Mouse (Mus musculus) cerebral cortex, adult 2 months (tissue): ENCODE data around the gene Psmc3ip.

Experiments used
- WGBS: fragments of 180-500 bp; shearing (Covaris S2); methylation state at CpG from one replicate; pipeline ENCODE4 v1.1.7; 2018; 5-methylcytosine and 5-hydroxymethylcytosine counted together

The Psmc3ip gene

DNA sequence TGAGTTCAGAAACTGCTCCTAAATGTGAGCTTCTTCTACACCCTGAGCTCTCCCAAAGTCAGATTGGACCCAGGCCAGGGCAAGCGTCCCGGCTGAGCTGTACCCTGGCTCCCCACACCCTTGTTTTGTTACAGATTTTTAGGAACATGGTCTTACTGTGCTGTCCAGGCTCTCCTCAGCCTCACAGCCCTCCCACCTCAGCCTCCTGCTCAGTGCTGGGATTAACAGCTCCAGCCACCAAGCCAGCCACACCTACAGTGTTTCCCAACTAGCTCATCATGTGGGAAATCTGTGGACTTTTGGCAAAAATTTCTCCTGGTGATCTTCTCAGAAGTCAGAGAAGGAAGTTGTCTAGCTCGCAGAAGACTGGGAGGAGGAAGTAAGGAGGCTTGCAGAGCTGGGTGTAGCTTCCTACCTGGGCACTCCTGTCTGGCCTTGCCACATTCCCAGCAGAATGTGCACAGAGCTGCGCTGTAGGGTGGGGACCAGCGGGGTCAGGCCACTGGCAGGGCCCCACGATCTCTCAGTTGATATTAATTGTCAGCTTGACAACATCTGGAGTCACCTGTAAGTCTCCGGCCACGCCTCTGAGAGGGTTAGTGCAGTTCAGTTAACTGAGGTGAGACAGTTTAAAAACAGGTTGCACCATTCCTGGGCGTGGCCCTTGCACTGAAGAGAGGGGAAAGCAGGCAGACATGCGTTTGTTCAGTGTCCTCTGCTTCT is 42.3 kb downstream of the Psmc3ip start:
- WGBS: 73% methylated on average over 10 of the region's 10 CpGs

GRCm38 (mm10) chr11:101051617-101052016 is 43.6 kb downstream of the Psmc3ip start:
- WGBS: 67% methylated on average over 8 of the region's 8 CpGs

- 54% methylated on average over 6 of the region's 6 CpGs for WGBS
These were observed 44.2 kb downstream of the Psmc3ip start for GRCm38 (mm10) chr11:101051051-101051493.

DNA sequence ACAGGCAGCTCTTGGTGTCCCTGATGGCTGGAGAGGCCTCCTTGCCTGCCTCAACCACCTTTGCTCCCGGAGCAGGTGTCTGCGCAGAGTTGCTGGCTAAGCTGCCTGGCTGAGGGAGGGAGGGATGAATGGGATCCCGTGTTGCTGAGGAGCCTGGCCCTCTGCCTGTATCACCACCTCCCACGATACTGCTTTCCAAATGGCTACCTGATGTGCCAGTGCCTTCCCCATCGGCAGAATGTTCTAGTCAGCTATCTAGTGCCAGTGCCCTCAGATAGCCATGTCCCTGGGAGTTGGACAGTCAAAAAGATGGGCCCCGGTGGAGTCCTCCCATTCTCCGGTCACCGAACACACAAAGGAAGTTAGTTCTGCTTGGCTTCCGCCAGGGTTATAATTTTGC is 44.9 kb downstream of the Psmc3ip start:
- WGBS: 50% methylated on average over 9 of the region's 9 CpGs

GRCm38 (mm10) chr11:101047502-101047901 is 47.7 kb downstream of the Psmc3ip start:
- 75% methylated on average over 3 of the region's 3 CpGs for WGBS

GRCm38 (mm10) chr11:101046440-101046839 is 48.8 kb downstream of the Psmc3ip start:
- 57% methylated on average over 9 of the region's 9 CpGs for WGBS

DNA sequence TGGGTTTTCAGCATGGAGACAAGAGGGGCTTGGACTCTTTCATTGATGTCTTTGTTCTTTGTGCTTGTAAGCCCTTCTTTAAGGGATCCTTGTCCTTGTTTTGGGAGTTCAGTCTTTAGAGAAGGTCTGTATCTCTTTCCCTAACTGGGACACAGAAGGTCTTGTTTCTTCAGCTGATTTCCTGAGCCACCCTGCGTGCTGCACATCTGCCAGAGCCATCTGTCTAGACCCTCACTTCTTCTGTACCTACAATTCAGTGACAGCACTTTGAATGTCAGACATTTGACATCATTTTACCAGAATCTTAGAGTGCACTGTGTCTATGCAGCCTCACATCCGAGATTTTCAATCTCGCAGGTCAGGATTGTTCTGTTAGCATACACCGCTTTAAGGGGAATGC is 49.4 kb downstream of the Psmc3ip start:
- 69% methylated on average over 4 of the region's 4 CpGs for WGBS
